27 mouse cellular contexts compared by ENCODE assay signal in the genomic region with DNA sequence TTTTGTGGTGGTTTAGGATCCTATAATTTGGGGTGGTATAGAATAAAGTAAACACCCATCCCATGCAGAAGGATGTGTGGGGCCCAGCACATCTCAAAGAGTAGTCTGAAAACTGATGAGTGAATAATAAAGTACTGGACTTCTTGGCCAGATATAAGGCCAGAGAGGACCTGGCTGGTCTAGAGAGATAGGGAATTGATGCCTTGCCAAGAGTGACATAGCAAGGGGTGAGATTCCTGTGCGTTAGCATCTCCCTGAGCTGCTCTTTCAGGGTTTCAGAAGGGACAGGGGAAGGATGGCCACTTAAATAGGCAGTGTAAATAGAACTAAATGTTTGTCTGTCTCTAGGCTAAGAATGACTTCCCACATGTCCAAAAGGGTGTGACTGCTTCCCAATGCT.
DNase-seq lines count a peak whose midpoint lies in the region; ATAC-seq and TF ChIP-seq lines count a peak whose summit lies in the region.
"Had no signal": no experiment of that assay in that cellular context is flagged by ENCODE, and none has a peak within 500 bp of the region (broad histone marks: within the 10 kb centered on the region; RNA-seq: fewer than 3 reads in every experiment).

No protein-coding gene starts in this region.

- H3K4me1 ChIP-seq in liver, postnatal 0 days (ENCODE audit: insufficient read depth): no peaks in the 10 kb centered on the region
- no peaks in the 10 kb centered on the region for H3K4me1 ChIP-seq in liver, embryonic 12.5 days
- H3K4me1 ChIP-seq: embryonic facial prominence, embryonic 13.5 days; embryonic facial prominence, embryonic 15.5 days; forebrain, embryonic 10.5 days; forebrain, embryonic 12.5 days had no signal

- H3K27ac ChIP-seq in liver, postnatal 0 days (ENCODE audit: low read depth): no peak overlapping the region
- no peak overlapping the region for H3K27ac ChIP-seq in liver, embryonic 12.5 days
- H3K27ac ChIP-seq: embryonic facial prominence, embryonic 13.5 days; embryonic facial prominence, embryonic 15.5 days; forebrain, embryonic 10.5 days; forebrain, embryonic 12.5 days had no signal

- H3K4me2 ChIP-seq in liver, postnatal 0 days (ENCODE audit: low read depth, low read length): no peak overlapping the region
- no peak overlapping the region for H3K4me2 ChIP-seq in liver, embryonic 12.5 days
- H3K4me2 ChIP-seq: embryonic facial prominence, embryonic 13.5 days; embryonic facial prominence, embryonic 15.5 days; forebrain, embryonic 12.5 days had no signal

- H3K9ac ChIP-seq in liver, postnatal 0 days (replicated peaks): no peak overlapping the region
- no peak overlapping the region for H3K9ac ChIP-seq in liver, embryonic 12.5 days
- H3K9ac ChIP-seq: embryonic facial prominence, embryonic 13.5 days; embryonic facial prominence, embryonic 15.5 days; forebrain, embryonic 12.5 days had no signal

- H3K36me3 ChIP-seq in liver, postnatal 0 days (replicated peaks; ENCODE audit: insufficient read depth, low read length): no peaks in the 10 kb centered on the region
- H3K36me3 ChIP-seq in liver, embryonic 12.5 days: no peaks in the 10 kb centered on the region
- H3K36me3 ChIP-seq: embryonic facial prominence, embryonic 13.5 days; embryonic facial prominence, embryonic 15.5 days; forebrain, embryonic 10.5 days; forebrain, embryonic 12.5 days; G1E had no signal

- H3K9me3 ChIP-seq in liver, postnatal 0 days (ENCODE audit: low read length): no peaks in the 10 kb centered on the region
- no peaks in the 10 kb centered on the region for H3K9me3 ChIP-seq in liver, embryonic 12.5 days (replicated peaks)
- H3K9me3 ChIP-seq: embryonic facial prominence, embryonic 13.5 days; embryonic facial prominence, embryonic 15.5 days; forebrain, embryonic 10.5 days; forebrain, embryonic 12.5 days; G1E had no signal

- H3K4me3 ChIP-seq in liver, postnatal 0 days (ENCODE audit: low read depth, low read length): no peak overlapping the region
- no peak overlapping the region for H3K4me3 ChIP-seq in liver, embryonic 12.5 days
- H3K4me3 ChIP-seq: embryonic facial prominence, embryonic 13.5 days; embryonic facial prominence, embryonic 15.5 days; forebrain, embryonic 10.5 days; forebrain, embryonic 12.5 days had no signal

- WGBS in liver, postnatal 0 days (ENCODE audit: insufficient replicate concordance): 56% methylated on average over 1 of the region's 1 CpGs
- 38% methylated on average over 1 of the region's 1 CpGs for WGBS in liver, embryonic 12.5 days (ENCODE audit: insufficient replicate concordance)

- no peak for DNase-seq in liver, postnatal 0 days
- no peak for DNase-seq in gastrocnemius, postnatal 25 days
- DNase-seq: adrenal gland, adult 8-10 months; adrenal gland, postnatal 14 days; adrenal gland, postnatal 36 days; B cell, adult 2 months; cerebellum, adult 11 months; cerebellum, adult 18-20 months; cerebellum, adult 8-10 months; cerebellum, adult 9-11 months; cerebellum, postnatal 14 days; cerebellum, postnatal 36 days; embryo, embryonic 11 days had no signal

- no peaks in the 10 kb centered on the region for H3K27me3 ChIP-seq in liver, postnatal 0 days (ENCODE audit: insufficient read depth, low read length)
- H3K27me3 ChIP-seq in liver, embryonic 12.5 days (replicated peaks): no peaks in the 10 kb centered on the region
- H3K27me3 ChIP-seq: CH12.LX; embryonic facial prominence, embryonic 13.5 days; embryonic facial prominence, embryonic 15.5 days; forebrain, embryonic 12.5 days had no signal

- TF ChIP-seq EP300 in liver, postnatal 0 days (IDR thresholded peaks at IDR 0.05; ENCODE audit: low read depth): no peak

- 0 out of 2 replicates have a peak, but pooled peaks have one; percentile 13 for ATAC-seq in liver, postnatal 0 days
- no peak for ATAC-seq in liver, embryonic 12.5 days
- 0 out of 2 replicates have a peak, but pooled peaks have one; percentile 32 for ATAC-seq in megakaryocyte progenitor cell, adult 5-6 weeks (replicated peaks; ENCODE audit: poor library complexity)
- no peak for ATAC-seq in cerebellum, adult (ENCODE audit: insufficient number of reproducible peaks, low FRiP score, low TSS enrichment)
- ATAC-seq: activated CD4-positive, CD25-positive, alpha-beta regulatory T cell, adult 4 months; CD4-positive, CD25-positive, alpha-beta regulatory T cell, adult 4 months; forebrain, embryonic 14.5 days; forebrain, embryonic 16.5 days; Patski had no signal

- TF ChIP-seq CTCF in liver, postnatal 0 days (IDR thresholded peaks at IDR 0.05; ENCODE audit: low read depth): no peak

Comparison
In these comparisons a context has a peak if more than half of its experiments do, and no peak if none do; other contexts are left out.
1. ATAC-seq: peak in liver, postnatal 0 days (single experiment) and megakaryocyte progenitor cell, adult 5-6 weeks (single experiment); none in liver, embryonic 12.5 days (single experiment) and cerebellum, adult (single experiment).